Mouse (Mus musculus) small intestine, adult 10 weeks (tissue): ENCODE data around the gene Rpe65. TPM values are rescaled to one million over a fixed set of nuclear protein-coding genes. Genes with fewer than 3 reads are reported as not detected.

Experiments used
- polyA plus RNA-seq: library from polyadenylated mRNA; stranded (reverse); fragments of 350-450 nt; fragmentation: Illumina TruSeq; extraction: RNeasy Lipid Tissue Mini Kit (QIAGEN cat#74804); gene quantifications from one replicate; pipeline ENCODE4 v1.2.3, GENCODE M21; 2014; ENCODE audit warnings: low replicate concordance

Gene Rpe65
- not detected for polyA plus RNA-seq

DNA sequence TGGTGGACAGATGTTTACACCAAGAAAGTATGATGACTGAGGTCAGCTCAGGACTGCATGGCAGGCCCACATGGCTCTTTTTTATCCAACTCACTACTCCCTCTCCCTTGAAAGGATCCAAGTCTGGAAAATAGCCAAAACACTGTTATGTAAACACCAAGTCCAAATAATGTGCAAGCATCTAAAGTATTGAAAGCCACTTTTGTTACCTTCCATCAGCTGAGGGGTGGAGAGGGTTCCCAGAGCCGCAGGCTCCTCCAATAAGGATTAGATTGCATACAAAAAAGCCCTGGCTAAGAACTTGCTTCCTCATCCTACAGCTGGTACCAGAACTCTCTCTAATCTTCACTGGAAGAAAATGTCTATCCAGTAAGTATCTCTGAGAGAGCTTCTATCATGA is at the start of gene Rpe65:
Gene Rpe65 (plus strand): TSS at position 301 of the 400 bp plus-strand sequence.

Other genes starting within 250 kb of the Rpe65 start
- gene Depdc1a, start 103.7 kb upstream of the Rpe65 start, polyA plus RNA-seq, result 16.1 TPM
- gene Wls, start 240.5 kb downstream of the Rpe65 start, polyA plus RNA-seq, result 51.2 TPM